Mouse (Mus musculus) neutrophil, adult 5-6 weeks (primary cell): ENCODE data around the gene Bcl2a1d. TPM values are rescaled to one million over a fixed set of nuclear protein-coding genes. Genes with fewer than 3 reads are reported as not detected.
"Not testable (repeated sequence)": the region's sequence is repeated elsewhere in the genome, so short reads cannot be mapped to it uniquely, and the experiment has no call there.

Experiments
- ATAC-seq: fragments of 151-379, 151-347 bp; 2 replicates; pipeline ENCODE4 v1.8.0; 2017; ENCODE audit warnings: mild to moderate bottlenecking, moderate TSS enrichment; ENCODE audit not compliant: insufficient number of reproducible peaks, poor library complexity, low FRiP score, severe bottlenecking; ENCODE audit errors: extremely low read depth
- total RNA-seq: library from RNA; stranded (forward); fragments of 200-1000 nt; gene quantifications from 2 replicates; pipeline ENCODE4 v1.2.3, GENCODE M21; 2017

The Bcl2a1d gene
- 9.9 and 16.3 TPM in 2 replicates for total RNA-seq

DNA sequence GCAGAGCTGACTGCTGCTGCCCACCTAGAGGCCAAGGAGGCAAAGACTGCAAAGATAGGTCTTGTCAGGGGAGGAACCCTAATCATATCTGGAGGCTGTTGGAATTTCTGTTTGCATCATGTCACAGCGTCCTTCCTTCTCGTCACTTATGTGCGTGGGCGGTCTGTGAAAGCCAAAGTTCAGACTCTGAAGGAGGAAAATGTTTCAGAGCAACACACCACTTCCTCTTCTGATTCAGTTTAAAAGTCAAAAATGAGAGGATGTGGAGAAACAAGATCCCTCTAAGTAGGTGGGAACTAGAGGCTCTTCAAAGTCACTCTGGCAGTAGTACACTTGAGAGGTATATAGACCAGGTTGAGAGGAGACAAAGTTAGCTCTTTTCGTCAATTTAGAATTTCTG lies at the start of gene Bcl2a1d:
Gene Bcl2a1d (minus strand): TSS at position 187 of the 400 bp plus-strand sequence.
- peak; percentile 80 for ATAC-seq

- ATAC-seq: not testable (repeated sequence)
Measured at GRCm38 (mm10) chr9:88770239-88770638, 38.5 kb upstream of the Bcl2a1d start.

- ATAC-seq: not testable (repeated sequence)
Measured at GRCm38 (mm10) chr9:88769470-88769869, 37.8 kb upstream of the Bcl2a1d start.

DNA sequence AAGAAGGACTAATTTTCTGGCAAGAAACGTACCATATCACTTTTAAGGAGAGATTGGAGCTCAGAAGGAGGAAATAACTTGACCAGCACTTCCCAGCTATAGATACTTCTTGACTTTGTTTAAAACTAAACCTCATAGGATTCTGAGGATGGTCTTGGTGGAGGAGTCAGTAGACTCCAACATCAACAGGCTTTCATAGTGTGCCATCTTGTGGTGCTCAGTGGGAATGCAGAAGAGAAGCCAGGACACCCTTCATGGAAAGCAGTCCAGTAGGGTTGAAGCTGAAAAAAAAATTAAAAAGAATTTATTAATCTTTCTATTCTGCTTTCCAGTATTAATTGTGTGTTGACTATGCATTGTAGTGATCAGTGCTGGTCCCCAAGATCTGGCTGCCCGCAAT lies 15.0 kb upstream of the Bcl2a1d start:
- peak; percentile 94 for ATAC-seq

DNA sequence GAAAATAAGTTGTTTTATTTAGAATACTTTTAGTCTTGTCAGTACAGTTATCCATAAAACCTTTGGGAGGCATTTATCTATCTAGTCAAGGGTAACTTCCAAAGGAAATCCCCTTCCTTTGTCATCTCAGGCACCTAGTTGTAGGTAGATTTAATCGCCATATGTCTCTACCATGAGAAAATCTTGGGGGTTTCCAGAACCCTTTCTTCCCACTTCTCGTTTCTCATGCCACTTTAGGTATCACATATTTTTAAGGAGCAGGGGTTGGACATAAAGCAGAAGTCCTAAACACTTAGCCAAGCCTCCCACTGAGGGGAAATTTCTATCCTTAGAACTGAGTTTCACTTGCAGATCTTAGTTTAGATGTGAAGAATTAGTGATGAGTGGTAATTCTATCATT lies 14.3 kb upstream of the Bcl2a1d start:
- not testable (repeated sequence) for ATAC-seq

DNA sequence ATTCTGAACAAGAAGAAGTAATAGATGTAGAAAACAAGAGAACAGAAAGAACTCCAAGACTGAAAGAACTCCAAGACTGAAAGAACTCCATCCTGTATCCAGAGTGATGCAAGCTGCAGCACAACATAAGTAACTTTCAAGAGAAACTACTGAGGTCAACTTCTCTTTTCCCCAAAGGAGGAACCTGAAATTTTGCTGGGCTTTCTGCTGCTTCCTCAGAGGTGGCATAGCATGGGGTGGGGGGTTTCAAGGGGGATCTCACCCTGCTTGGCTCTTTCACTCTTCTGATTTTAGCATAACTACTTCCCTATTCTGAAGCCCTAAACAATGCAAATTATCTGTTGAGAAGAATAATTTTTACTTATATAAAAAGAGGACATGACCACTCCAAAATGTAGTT lies 3.6 kb upstream of the Bcl2a1d start:
- peak; percentile 71 for ATAC-seq

- ATAC-seq: not testable (repeated sequence)
Measured at GRCm38 (mm10) chr9:88733182-88733581, 1.5 kb upstream of the Bcl2a1d start.

DNA sequence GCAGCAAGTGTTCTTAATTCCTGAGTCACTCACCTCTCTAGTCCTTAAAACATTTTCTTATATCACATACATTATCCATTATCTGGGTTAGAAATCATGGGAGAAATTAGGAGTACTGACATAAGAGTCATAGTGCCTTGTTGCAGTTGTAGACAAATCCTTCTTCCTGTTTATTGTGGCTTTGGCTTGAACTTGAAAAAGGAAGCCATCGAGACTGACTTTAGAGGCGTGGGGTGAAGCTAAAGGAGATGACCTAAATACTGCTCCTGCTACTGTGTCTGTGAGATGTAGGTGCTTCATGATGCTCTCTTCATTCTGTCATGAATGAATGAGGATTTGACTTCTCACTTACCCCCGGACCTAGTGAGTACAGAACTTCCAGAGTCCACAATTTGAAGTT lies 620 bp upstream of the Bcl2a1d start:
- ATAC-seq: peak; percentile 33; the same call in 1 of the 2 replicates

DNA sequence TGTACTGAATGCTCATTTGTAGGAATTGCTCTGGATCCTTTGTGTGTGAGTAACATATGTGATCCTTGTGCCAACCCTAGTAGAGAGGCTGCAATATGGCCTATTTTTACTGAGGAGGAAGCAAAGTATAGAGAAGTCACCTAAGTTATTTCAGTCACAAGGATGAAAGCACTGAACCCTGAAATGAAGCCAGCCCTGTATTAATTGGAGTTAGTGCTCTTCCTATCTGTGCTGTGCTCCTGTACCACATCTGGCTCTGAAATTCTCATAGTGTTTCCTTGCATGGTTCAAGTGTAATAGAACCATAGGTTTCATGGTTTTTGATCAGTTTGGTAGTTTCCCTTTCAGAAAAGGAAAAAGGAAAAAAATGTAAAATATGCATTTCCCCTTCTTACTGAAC lies 3.4 kb downstream of the Bcl2a1d start:
- ATAC-seq: peak; percentile 31

DNA sequence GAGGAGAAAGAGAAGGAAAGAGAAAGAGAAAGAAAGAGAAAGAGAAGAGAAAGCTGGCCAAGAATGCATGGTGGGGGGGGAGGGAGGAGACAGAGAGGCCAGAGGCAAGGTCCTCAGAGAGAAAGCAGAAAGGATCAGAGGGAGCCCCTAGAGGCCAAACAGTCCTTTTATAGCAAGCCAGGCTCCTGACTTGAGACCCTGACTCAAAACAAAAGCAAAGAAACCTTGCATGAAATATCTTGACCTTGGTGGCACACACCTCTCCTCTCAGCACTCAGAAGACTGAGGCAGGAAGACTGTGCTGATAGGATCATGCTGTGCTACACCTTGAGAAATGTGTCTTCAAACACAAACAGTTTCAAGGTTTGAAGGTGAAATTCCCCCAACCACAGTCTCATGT lies 10.1 kb downstream of the Bcl2a1d start:
- not testable (repeated sequence) for ATAC-seq

DNA sequence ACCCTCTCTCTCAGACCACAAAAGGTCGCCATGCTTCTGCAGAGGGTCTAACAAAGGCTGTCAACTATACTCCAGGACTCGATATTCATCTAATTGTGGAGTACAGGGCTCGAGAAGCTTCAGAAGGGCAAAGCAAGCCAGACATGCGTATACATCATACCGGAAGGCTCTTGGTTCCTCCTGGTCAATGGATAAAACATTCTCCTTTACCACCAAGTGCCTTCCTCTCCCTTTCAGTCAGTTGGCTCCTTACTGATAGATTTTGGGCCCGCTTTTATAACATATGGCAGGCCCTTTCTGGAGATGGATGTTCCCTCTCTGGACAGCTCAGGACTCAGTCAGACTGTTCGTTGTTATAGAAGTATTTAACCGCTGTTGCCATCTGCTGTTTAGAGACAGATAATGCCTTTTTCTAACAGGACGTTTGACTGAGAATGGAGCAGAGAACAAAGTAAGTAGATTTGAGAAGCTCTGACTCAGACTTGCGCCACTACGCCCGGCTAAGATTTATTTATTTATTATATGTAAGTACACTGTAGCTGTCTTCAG lies 11.7 kb downstream of the Bcl2a1d start, which contains the start of gene Mthfsl:
Gene Mthfsl (minus strand): TSS at position 308 of the 549 bp plus-strand sequence.
- peak; percentile 46 for ATAC-seq

DNA sequence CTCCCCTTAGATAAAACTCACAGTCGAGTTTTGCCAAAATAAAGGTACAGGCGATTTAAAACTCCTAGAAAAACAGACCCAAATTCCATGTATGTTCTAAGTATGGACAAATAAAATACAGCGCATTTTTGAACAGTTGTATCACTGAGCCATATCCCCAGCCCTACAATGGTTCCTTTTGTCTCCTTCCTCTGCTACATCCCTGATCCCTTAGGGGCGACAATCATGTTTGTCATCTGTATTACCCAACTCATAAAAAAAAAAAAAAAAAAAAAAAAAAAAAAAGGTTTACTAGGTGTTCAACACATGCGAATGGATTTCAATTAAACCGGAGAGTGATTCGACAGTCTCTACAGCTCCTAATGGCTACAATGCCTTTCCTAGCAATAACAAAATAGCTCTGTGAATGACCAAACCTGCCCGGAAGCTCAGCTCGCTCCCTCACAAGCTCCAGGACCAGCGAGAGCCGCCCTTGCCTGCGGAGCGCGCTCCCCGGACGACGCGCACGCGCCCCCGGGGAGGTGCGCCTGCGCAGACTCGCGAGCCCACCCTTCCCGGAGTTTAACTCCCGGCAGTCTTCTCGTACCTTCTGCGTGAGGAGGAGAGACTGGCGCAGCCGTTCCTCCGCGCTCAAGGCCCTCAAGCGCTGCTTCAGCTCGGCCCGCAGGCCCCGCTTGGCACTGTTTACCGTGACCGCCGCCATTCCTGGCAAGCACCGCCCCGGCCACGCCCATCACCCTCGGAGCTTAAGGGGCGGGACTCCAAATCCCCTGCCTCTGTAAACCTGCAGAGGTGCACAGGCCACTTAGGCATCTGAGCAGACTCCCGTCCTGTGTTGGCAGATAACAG lies 12.4 kb downstream of the Bcl2a1d start:
- ATAC-seq: peak; percentile 88

GRCm38 (mm10) chr9:88718593-88718992 lies 13.1 kb downstream of the Bcl2a1d start:
- ATAC-seq: not testable (repeated sequence)

DNA sequence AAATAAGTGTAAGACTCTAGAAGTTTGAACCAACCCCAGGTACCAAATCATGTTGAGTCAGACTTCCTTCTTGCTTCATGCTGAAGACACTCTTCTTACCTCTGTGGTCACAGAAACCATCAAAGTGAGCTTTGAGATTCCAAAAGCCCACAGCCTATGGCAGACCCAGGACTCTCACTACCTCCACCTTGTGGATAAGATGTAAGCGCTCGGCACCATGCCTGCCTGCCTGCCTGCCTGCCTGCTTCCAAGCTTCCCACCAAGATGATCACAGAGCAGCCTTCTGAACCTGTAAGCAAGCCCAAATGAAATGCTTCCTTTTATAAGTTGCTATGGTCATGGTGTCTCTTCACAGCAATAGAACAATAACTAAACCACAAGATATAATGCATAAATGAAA lies 13.6 kb downstream of the Bcl2a1d start:
- ATAC-seq: peak; percentile 76

- ATAC-seq: not testable (repeated sequence)
Measured at GRCm38 (mm10) chr9:88714515-88714914, 17.2 kb downstream of the Bcl2a1d start.

DNA sequence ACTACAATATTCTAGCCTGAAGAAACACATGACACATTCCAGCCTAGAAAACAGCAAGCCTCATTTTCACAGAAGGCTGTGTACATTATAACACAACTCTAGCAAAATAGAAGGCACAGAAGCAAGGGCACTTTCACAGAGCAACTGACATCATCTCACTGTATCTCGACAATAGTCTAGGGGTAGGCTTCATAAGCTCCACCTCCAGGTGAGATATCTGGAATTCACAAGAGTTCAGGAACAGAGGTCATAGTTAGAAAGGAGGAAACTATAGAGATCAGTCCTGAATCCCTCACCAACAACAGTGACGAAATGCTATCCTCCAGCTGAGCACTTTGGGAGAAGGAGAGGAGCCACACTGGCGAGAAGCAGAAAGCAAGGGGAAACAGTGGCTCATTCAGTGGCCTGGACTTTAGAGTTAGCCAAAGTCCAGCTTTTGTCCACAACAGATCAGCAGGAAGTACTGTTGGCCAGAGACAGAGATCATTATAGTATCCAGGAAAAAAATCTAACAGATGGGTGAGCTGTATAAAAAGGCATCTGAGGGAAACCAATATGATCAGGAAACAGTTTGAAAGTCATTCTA lies 19.5 kb downstream of the Bcl2a1d start:
- ATAC-seq: not testable (repeated sequence)

DNA sequence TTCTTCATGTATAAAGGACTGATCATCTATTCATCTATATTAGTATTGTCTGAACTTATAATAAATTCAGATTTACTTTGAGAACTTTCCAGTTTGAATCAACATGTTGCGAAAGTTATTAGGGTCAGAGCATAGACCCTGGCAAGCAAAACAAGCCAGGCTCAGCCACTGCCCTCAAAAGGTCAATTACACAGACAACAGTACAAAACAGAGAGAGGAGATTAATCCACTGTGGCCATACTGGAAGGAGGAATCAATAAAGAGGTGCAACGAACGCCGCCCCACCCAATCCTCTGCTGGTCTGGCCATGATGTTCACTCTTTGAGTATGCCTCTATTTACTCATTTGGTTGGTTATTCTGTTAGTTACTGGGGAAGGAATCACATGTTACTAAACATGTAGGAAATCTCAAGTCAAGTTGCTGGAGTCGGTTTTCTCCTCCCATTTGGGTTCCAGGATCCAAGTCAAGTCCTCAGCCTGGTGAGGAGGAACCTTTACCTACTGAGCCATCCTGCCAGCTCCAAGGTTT lies 20.7 kb downstream of the Bcl2a1d start:
- ATAC-seq: not testable (repeated sequence)

DNA sequence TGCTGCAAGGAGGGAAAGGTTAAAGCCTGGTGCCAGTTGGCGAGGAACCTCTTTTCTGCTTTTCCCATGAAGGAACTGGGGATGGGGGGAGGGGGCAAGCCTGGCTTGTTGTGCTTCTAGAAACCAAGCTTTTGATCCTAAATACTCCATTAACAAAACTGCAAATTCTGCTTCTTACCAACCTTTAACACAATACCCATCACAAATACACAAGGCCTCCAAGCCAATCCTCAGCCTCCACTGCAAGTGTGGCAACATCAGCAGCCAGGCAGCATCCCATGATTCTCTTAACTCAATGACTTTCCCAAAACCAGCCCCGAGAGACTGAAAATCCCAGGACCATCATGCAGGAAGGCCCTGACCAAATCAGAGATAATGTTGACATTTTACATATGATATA lies 21.3 kb downstream of the Bcl2a1d start:
- not testable (repeated sequence) for ATAC-seq

GRCm38 (mm10) chr9:88709794-88710193 lies 21.9 kb downstream of the Bcl2a1d start:
- ATAC-seq: not testable (repeated sequence)

DNA sequence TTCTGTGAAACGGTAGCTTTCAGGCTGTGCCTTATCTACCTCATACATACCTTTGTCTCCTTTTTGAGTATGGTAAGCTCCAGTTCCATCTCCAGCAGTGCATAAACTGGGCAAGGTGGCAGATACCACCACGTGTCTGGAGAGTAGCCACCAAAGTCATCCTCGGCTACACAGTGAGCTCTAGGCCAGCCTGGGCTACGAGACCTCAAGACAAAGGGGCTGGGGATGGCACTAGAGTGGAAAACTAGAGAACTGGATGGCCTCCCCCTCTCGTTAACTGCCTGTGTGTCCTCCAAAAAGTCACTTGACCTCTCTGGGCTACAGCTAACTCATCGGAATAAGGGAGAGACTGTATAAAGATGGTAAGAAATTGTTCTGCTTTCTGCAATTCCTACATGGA lies 22.4 kb downstream of the Bcl2a1d start:
- no peak for ATAC-seq
